Mouse (Mus musculus) hindbrain, embryonic 16.5 days (tissue): ENCODE measurements around the gene Mettl11b. TPM values are rescaled to one million over a fixed set of nuclear protein-coding genes. Genes with fewer than 3 reads are reported as not detected.
"Not testable (repeated sequence)": the region's sequence is repeated elsewhere in the genome, so short reads cannot be mapped to it uniquely, and the experiment has no call there.

Experiments used
- ATAC-seq: fragments of 200-750 bp; cut with Nextera tagmentation; 2 replicates; pipeline ENCODE4 v1.8.0; 2017; ENCODE audit warnings: moderate TSS enrichment, moderate library complexity
- H3K27ac ChIP-seq: fragments of 300-500 bp; sonication (generic); 2 replicates; pipeline ENCODE4 v1.5.1; 2014; ENCODE audit warnings: low read depth, mild to moderate bottlenecking, control low read depth, low read length, moderate library complexity
- H3K27me3 ChIP-seq: fragments of 300-500 bp; sonication (generic); replicated peaks from 2 replicates; pipeline ENCODE4 v1.6.1; 2014; ENCODE audit warnings: low read length; ENCODE audit not compliant: control insufficient read depth, insufficient read depth
- H3K36me3 ChIP-seq: fragments of 300-500 bp; sonication (generic); 2 replicates; pipeline ENCODE4 v1.6.1; 2014; ENCODE audit warnings: mild to moderate bottlenecking, low read length, moderate library complexity, mixed read lengths; ENCODE audit not compliant: control insufficient read depth, insufficient read depth
- H3K4me1 ChIP-seq: fragments of 300-500 bp; sonication (generic); 2 replicates; pipeline ENCODE4 v1.6.1; 2014; ENCODE audit warnings: low read depth, low read length; ENCODE audit not compliant: control insufficient read depth, insufficient read depth
- H3K4me2 ChIP-seq: fragments of 300-500 bp; sonication (generic); 2 replicates; pipeline ENCODE4 v1.6.1; 2014; ENCODE audit warnings: mild to moderate bottlenecking, low read length, control low read depth, moderate library complexity
- H3K4me3 ChIP-seq: fragments of 300-500 bp; sonication (generic); 2 replicates; pipeline ENCODE4 v1.5.1; 2014; ENCODE audit warnings: mild to moderate bottlenecking, low read length, control low read depth, moderate library complexity
- H3K9ac ChIP-seq: fragments of 300-500 bp; sonication (generic); 2 replicates; pipeline ENCODE4 v1.6.1; 2014; ENCODE audit warnings: low read depth, mild to moderate bottlenecking, control low read depth, low read length, moderate library complexity
- H3K9me3 ChIP-seq: fragments of 300-500 bp; sonication (generic); 2 replicates; pipeline ENCODE4 v1.6.1; 2014; ENCODE audit warnings: mild to moderate bottlenecking, low read length, moderate library complexity; ENCODE audit not compliant: control insufficient read depth
- WGBS: fragments of 180-500 bp; shearing (Covaris S2); extraction: QIAGEN DNeasy Blood & Tissue Kit; methylation state at CpG from one replicate; pipeline ENCODE4 v1.1.7; 2014; 5-methylcytosine and 5-hydroxymethylcytosine counted together
- polyA plus RNA-seq: library from polyadenylated mRNA; unstranded; fragments of >200 nt; fragmentation: Nextera tagmentation; extraction: Ambion mirVana; gene quantifications from 2 replicates; pipeline ENCODE4 v1.2.1, GENCODE M21; 2015

The Mettl11b gene
- polyA plus RNA-seq, result 0.21 TPM in 1 of 2 replicates, not detected in the other

DNA sequence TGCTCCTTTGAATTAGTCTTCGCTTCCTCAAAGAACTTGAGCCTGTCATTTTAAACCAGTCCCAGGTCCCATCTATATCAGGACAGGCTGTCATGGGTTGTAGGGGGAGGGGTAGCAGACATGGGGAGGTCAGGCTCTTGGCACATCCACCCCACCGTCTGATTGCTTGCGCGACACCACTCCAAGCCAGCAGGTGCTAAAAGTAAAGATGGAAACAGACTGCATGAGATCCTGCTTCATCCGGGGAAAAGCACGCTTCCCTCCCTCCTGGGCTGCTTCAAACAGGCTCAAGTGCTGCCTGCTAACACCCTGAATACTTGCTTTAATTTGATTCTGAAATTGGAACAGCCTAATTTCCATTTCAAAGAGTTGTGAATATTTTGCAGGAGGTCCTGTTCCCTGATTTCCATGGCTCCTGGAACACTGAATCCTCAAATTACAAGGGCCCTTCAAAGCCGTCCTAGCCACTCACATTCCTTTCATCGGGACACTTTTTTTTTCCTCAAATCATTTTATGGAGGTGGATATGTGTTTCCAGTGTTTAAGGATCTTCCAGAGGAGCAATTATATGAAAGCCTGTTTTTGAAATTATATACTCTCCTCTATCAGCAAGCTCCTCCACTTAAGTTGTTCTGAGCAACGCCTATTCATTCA, at the start of gene Mettl11b:
Mettl11b (minus strand) TSS at position 127 of the 654 bp plus-strand sequence.
- Histone ChIP-seq H3K4me2 (peak within 1 kb of the TSS; percentile 27; the same call in 1 of the 2 replicates), H3K4me3 (no peak within 1 kb of the TSS), H3K27ac (no peak within 1 kb of the TSS), H3K9me3 (no peaks in the 10 kb centered on the region), H3K9ac (no peak within 1 kb of the TSS), H3K36me3 (no peaks in the 10 kb centered on the region), H3K27me3 (no peaks in the 10 kb centered on the region), H3K4me1 (no peaks in the 10 kb centered on the region)
- ATAC-seq, result no peak
- WGBS, result 28% methylated on average over 9 of the region's 9 CpGs

DNA sequence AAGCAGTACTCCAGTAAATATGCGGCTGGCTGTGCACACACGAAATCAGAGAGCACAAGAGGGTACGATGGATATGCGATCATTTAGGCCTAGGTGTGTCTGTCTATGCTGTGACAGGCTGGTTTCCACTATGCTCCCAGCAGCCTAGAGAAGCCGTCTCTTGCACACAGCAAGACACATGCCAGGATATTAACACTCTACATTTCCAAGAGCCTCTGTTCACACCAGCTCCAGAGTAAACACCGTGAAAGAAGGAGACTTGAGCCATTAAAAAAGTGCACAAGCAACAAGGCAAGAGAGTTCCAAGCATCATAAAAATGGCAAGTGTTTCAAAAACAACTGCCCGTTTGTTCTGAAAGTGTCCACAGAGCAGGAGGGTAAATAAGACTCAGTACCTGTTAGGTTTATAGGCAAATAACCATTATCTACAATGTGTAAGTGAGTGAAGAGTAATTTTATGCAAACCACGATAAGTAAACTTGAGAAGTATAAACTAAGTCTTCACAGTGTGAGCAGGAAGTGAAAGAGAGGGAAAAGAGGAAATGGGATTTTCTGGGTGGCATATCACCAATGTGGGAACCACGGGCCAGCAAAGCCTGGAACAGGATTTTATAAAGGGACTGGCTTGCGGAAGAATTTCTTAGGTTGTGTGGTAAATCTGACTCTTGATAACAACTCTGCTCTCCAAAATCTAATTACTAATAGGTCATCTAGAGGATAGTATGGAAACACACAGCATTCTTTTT, 32.6 kb upstream of the Mettl11b start:
- ATAC-seq, result no peak
- H3K27me3 ChIP-seq, result no peaks in the 10 kb centered on the region
- H3K9me3 ChIP-seq, result no peaks in the 10 kb centered on the region
- H3K4me2 ChIP-seq, result no peak overlapping the region
- no peak overlapping the region for H3K9ac ChIP-seq
- H3K4me3 ChIP-seq, result no peak overlapping the region
- no peak overlapping the region for H3K27ac ChIP-seq
- no peaks in the 10 kb centered on the region for H3K36me3 ChIP-seq
- WGBS, result 86% methylated on average over 10 of the region's 10 CpGs
- no peaks in the 10 kb centered on the region for H3K4me1 ChIP-seq

DNA sequence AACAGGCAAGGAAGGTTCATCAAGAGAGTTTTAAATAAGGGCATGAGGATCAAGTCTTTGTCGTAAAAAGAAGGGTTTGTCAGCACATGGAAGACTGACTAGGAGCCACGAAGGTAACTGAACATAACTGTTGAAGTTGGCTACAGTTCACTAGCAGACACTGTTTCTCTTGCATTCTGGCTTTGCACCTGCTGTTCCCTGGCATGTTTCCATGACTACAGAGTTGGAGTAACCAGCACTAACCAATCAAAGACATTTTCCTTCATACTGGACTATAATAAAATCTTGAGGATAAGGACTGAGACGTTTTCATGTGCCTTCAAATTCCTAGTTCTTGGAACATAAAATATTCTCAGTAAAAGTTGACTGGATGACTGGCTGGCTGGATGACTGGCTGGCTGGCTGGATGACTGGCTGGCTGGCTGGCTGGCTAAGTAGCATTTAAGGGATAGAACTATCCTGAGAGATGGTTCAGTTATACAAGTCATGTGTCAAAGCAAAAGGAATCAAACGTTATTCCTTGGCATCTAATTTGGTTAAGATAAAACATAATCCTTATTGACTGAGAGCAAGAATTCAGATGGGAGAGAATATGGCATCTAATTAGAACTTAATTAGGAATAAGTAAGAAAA, 26.4 kb upstream of the Mettl11b start:
- H3K4me3 ChIP-seq, result no peak overlapping the region
- no peaks in the 10 kb centered on the region for H3K27me3 ChIP-seq
- no peak overlapping the region for H3K4me2 ChIP-seq
- no peaks in the 10 kb centered on the region for H3K4me1 ChIP-seq
- H3K36me3 ChIP-seq, result no peaks in the 10 kb centered on the region
- no peak overlapping the region for H3K27ac ChIP-seq
- H3K9me3 ChIP-seq, result no peaks in the 10 kb centered on the region
- H3K9ac ChIP-seq, result no peak overlapping the region
- 62% methylated on average over 4 of the region's 4 CpGs for WGBS
- ATAC-seq, result no peak

DNA sequence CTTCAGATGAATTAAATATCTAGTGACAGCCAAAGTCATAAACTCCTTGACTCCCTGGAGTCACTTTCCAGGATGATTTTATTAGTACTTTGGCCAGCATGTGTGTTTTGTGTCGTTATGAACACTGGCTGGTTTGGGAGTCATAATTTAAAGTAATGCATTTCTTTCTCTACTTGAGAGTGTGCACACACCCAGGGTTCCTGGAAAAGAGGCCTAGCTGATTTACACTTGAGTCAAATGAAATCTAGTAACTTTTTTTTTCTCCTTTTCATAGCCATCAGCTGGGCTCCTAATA, 12.2 kb upstream of the Mettl11b start:
- Histone ChIP-seq H3K9ac (no peak overlapping the region), H3K4me1 (no peaks in the 10 kb centered on the region), H3K27me3 (no peaks in the 10 kb centered on the region), H3K27ac (no peak overlapping the region), H3K4me3 (no peak overlapping the region), H3K36me3 (no peaks in the 10 kb centered on the region), H3K9me3 (no peaks in the 10 kb centered on the region), H3K4me2 (no peak overlapping the region)
- 69% methylated on average over 1 of the region's 1 CpGs for WGBS
- no peak for ATAC-seq

DNA sequence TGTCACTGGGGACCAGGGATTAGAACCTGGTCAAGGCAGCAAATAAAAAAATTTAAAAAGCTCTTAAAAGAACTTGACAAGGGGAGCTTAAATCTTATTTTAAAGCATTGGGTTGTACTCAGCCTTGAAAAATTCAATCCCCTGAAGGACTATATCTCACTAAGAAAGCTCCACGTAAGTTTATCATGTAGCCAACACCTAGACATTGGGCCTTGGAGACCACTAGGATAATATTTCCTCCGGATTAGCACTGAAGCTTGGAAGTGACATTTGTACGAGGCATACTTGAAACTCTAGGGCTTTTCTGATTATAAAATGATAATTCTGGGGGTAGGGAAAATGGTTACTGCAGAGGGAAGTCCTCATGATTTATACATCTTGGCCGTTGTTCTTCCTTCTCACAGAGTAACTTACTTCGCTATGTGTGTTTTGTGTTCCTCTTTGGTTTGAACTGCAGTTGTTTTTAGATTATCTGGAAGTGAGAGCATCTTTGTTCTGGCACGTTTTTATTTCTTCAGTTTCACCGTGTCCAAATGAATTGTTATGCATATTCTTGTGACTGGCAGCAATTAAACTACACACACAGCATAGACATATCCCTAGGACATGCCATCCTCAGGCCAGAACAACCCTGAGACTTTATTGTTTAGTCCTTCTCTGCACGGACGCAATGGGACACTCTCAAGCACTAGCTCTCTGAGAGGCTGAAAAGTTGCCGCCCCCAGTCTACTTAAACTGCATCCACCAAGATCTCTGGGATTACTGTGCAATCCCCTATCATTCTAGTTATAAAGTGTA, 11.6 kb upstream of the Mettl11b start:
- Histone ChIP-seq H3K4me3 (no peak overlapping the region), H3K9me3 (no peaks in the 10 kb centered on the region), H3K27me3 (no peaks in the 10 kb centered on the region), H3K27ac (no peak overlapping the region), H3K36me3 (no peaks in the 10 kb centered on the region), H3K9ac (no peak overlapping the region), H3K4me1 (no peaks in the 10 kb centered on the region), H3K4me2 (no peak overlapping the region)
- no peak for ATAC-seq
- WGBS, result 71% methylated on average over 10 of the region's 10 CpGs

- not testable (repeated sequence) for H3K27ac ChIP-seq, H3K4me2 ChIP-seq, H3K9ac ChIP-seq, H3K4me1 ChIP-seq, H3K36me3 ChIP-seq, ATAC-seq, H3K4me3 ChIP-seq, H3K9me3 ChIP-seq, H3K27me3 ChIP-seq
- 95% methylated on average over 10 of the region's 10 CpGs for WGBS
Measured at GRCm38 (mm10) chr1:163731166-163731565, 6.1 kb upstream of the Mettl11b start.

- no peaks in the 10 kb centered on the region for H3K4me1 ChIP-seq
- no peaks in the 10 kb centered on the region for H3K9me3 ChIP-seq
- no peak for ATAC-seq
- H3K4me2 ChIP-seq, result no peak overlapping the region
- H3K27ac ChIP-seq, result no peak overlapping the region
- H3K4me3 ChIP-seq, result no peak overlapping the region
- H3K27me3 ChIP-seq, result no peaks in the 10 kb centered on the region
- H3K36me3 ChIP-seq, result no peaks in the 10 kb centered on the region
- 42% methylated on average over 1 of the region's 1 CpGs for whole genome bisulfite sequencing
- H3K9ac ChIP-seq, result no peak overlapping the region
Measured at GRCm38 (mm10) chr1:163723913-163724312, 1.1 kb downstream of the Mettl11b start.

DNA sequence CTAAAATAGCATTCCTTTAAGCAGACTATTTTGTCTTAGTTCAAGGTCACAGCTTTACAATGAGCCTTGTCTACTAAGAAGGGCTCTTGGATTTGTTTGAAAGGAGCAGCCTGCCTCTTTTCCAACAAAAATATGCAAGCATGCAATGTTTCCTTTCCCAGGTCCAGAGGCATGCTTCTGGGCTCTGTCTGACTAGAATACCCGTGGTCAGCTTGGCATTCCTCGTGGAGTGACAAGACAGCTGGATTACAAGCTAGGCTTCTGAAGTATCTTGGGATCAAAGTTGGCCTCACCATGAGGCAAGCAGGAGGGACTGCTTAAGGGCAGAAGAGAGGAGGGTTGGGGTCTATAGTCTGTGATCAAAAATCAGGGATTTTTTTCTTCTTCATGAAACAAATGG, 16.4 kb downstream of the Mettl11b start:
- Histone ChIP-seq H3K27me3 (no peaks in the 10 kb centered on the region), H3K27ac (no peak overlapping the region), H3K9ac (no peak overlapping the region), H3K9me3 (no peaks in the 10 kb centered on the region), H3K4me3 (no peak overlapping the region), H3K4me1 (no peaks in the 10 kb centered on the region), H3K36me3 (no peaks in the 10 kb centered on the region), H3K4me2 (no peak overlapping the region)
- 54% methylated on average over 2 of the region's 2 CpGs for WGBS
- ATAC-seq, result no peak

DNA sequence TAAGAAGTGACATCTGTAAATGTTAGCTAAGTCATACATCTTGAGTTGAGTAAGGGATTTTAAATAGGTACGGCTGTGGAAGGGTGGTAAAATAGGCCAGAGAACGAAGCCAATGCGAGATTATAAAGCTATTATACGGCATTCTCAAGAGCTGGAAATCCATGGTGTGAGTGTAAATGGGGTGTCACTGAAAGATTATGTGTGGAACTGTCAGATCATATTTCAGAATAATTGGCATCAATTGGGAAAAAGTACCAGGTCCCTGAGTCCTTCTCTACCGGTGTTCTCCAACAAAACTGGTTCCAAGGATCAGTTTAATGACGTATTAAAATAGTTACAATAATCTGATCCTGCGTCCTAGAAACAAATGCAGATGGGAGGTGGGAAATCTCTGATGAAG, 24.5 kb downstream of the Mettl11b start:
- Histone ChIP-seq H3K9ac (no peak overlapping the region), H3K9me3 (no peaks in the 10 kb centered on the region), H3K27ac (no peak overlapping the region), H3K36me3 (no peaks in the 10 kb centered on the region), H3K4me3 (no peak overlapping the region), H3K27me3 (no peaks in the 10 kb centered on the region), H3K4me1 (no peaks in the 10 kb centered on the region), H3K4me2 (no peak overlapping the region)
- WGBS, result 94% methylated on average over 7 of the region's 7 CpGs
- ATAC-seq, result no peak
